Mouse (Mus musculus) lung, postnatal 4 days (tissue): ENCODE results near the gene Sp140.
"Not testable (repeated sequence)": the region's sequence is repeated elsewhere in the genome, so short reads cannot be mapped to it uniquely, and the experiment has no call there.

Source experiments
- DNase-seq, 2 experiments: peaks; one replicate each; pipeline ENCODE4 v3.0.0; 2021

The Sp140 gene

GRCm38 (mm10) chr1:85600078-85600477 lies at the start of gene Sp140:
Gene Sp140, plus strand, starts transcription at chr1:85600378.
- DNase-seq: not testable (repeated sequence)

DNA sequence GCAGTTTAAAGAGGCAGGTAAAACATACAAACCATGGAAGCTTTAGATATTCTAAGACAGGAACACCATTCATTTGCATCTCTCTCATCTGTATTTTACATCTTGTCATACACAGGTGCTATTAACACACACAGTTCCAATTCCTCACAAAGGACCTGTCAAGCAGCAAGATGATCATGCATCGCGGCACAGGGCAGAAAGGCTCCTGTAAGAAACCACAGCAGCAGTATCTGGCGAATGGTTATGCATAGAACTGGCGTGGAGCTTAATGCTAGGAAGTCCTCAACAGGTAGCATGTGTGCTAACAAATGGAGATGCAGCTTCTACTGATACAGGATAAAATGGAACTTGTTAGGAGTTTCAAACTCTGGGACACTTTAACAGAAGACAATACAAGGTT lies 44.9 kb upstream of the Sp140 start:
- DNase-seq: peak; percentile 32 to 46

DNA sequence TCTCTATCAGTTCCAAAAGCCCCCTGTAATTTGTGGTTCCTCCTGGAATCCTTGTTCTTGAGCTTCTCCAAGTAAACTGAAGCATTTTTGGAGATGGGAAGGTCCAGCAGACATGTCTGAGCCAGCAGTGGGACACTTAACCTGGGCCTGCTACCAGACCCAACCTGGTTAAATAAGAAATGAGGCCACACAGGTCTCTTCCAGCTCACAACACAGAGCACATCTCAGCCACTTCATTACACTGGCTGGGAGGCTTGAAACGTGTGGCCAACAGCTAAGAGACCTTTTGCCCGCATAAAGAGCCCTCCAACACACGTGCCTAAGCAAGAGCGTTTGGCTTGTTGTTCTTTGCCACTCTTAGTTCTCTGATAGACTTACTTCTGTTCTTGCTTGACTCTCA lies 26.6 kb upstream of the Sp140 start:
- DNase-seq: not testable (repeated sequence)

GRCm38 (mm10) chr1:85575376-85575775 lies 24.8 kb upstream of the Sp140 start, which contains the start of gene G530012D18Rik:
Gene G530012D18Rik, plus strand, starts transcription at chr1:85575676.
- not testable (repeated sequence) for DNase-seq

DNA sequence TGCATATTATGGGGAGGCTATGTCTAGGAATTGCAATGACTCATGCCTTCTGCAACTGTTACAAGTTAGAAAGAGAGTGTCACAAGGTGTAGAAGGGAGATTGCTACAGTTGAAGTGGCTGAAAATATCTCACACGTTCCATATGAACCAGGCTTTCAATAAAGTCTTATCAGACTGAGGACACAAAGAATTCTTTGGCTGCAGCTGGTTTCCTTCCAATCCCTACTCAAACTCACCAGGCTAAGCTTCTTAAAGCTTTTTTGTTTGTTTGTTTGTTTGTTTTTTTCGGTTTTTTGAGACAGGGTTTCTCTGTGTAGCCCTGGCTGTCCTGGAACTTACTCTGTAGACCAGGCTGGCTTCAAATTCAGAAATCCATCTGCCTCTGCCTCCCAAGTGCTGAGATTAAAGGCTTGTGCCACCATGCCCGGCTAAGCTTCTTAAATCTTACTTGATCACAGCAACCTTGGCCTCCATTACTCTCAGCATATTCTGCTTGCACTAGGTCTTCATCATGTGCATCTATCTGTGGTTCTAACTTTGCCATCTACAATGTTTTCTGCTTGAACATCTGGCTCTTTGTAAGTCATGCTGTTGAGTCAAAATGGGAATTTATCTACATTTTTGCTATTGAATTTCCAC lies 21.7 kb upstream of the Sp140 start:
- DNase-seq: not testable (repeated sequence)

- not testable (repeated sequence) for DNase-seq
These were observed 20.7 kb upstream of the Sp140 start for GRCm38 (mm10) chr1:85579199-85580147.

GRCm38 (mm10) chr1:85580148-85580534 lies 20.0 kb upstream of the Sp140 start:
- not testable (repeated sequence) for DNase-seq

DNA sequence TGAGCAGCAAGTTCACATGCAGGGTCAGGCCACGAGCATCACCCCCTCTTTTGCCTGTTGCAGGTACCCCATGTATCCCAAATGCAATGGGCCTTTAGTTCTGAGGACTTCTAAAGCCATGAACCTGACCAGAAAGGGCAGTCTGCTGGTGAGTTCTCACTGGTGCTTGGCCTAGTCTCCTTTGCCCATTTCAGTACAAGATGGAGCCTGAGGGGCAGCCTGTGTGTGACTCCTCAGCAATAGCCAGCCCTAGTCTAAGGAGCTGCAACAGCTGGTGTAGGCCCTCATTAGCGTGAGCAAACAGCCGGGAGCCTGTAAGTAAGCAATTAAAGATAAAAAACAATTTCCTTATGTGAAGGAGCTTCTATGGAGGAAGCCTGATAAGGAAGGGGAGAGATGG lies 19.6 kb upstream of the Sp140 start:
- not testable (repeated sequence) for DNase-seq

- DNase-seq: not testable (repeated sequence)
These were observed 18.7 kb upstream of the Sp140 start for GRCm38 (mm10) chr1:85581518-85581917.

GRCm38 (mm10) chr1:85588697-85589096 lies 11.5 kb upstream of the Sp140 start:
- DNase-seq: not testable (repeated sequence)

GRCm38 (mm10) chr1:85592526-85592925 lies 7.7 kb upstream of the Sp140 start:
- not testable (repeated sequence) for DNase-seq

GRCm38 (mm10) chr1:85598271-85599012 lies 1.7 kb upstream of the Sp140 start, which contains the start of gene Sp110:
Gene Sp110, minus strand, starts transcription at chr1:85598817.
- DNase-seq: not testable (repeated sequence)

- DNase-seq: peak; percentile 55 to 56
These were observed 616 bp downstream of the Sp140 start for GRCm38 (mm10) chr1:85600794-85601193.

- DNase-seq: peak in 1 of 2 experiments; percentile 3
These were observed 4.2 kb downstream of the Sp140 start for GRCm38 (mm10) chr1:85604341-85604740.

DNA sequence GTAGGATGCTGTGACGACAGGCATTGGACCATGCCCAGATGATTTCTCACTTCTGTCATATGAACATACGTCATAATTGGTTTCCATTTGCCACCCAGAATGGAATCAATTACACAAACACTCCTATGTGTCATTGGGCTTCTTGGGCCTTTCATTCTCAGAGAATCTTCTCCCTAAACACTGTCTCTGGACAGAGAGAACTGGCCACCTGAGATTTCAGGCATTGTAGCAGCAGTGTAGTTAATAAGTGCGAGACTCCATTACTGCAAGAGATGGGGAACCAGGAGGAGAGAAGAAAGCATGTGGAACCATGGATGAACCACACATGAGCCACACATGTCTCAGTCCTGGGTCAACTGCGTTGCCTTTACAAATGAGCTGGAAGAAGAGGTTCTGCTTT lies 8.2 kb downstream of the Sp140 start:
- DNase-seq: peak in 1 of 2 experiments; percentile 2

GRCm38 (mm10) chr1:85610581-85610980 lies 10.4 kb downstream of the Sp140 start:
- not testable (repeated sequence) for DNase-seq

DNA sequence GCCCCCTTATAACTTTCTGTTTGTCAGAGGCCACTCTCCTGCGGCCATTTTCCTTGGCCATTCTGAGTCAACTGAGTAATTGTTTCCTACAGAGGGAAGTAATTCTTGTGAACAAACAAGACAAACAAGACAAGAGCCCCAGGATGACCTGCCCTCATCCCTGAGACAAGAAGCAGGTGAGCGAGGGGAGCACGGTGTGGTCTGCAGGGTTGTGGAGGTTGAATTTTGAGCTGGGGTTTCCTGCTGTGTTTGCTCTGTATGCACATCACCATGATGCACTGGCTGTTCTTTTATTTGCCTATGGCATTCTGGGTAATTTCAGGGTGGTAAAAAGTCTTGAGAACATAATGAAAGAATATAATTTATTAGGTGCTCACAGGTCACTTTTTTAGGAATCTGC lies 14.9 kb downstream of the Sp140 start:
- not testable (repeated sequence) for DNase-seq

DNA sequence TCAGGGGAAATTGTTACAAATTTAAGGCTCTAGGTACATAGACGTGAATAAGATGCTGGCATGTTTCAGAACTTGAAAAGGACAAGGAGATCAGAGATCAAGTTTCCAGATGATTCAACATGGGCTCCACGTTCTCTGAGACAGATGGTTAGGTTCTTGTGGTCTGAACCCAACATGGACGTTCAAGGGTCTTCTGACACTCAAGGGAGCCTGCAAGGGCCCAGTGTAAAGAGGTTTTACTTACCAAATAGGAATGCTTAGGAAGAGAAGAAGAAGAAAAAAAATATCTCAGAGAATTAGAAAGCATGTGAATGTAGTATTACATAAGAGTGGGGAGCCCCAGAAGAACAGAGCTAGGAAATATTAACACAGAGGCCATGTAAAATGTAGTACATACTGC lies 15.6 kb downstream of the Sp140 start:
- not testable (repeated sequence) for DNase-seq

DNA sequence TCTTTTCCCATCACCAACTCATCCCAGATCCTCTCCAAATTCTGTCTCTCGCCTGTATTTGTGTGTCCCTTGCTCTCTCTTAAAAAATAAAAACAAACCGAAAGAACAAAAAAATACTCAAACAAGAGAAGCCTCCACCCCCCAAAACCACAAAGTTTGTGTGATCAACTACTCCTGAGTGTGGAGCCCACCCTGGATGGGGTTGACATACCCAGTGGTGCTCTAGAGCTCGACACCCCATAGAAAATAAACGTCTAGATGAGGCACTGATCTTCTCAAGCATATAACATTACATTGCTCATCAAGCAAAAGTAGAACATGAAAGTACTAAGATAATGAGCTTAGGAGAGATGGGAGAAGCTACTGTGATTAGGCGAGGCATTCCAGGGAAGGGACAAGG lies 17.0 kb downstream of the Sp140 start:
- DNase-seq: not testable (repeated sequence)

GRCm38 (mm10) chr1:85618689-85619088 lies 18.5 kb downstream of the Sp140 start:
- not testable (repeated sequence) for DNase-seq

GRCm38 (mm10) chr1:85636936-85637335 lies 36.8 kb downstream of the Sp140 start:
- not testable (repeated sequence) for DNase-seq

DNA sequence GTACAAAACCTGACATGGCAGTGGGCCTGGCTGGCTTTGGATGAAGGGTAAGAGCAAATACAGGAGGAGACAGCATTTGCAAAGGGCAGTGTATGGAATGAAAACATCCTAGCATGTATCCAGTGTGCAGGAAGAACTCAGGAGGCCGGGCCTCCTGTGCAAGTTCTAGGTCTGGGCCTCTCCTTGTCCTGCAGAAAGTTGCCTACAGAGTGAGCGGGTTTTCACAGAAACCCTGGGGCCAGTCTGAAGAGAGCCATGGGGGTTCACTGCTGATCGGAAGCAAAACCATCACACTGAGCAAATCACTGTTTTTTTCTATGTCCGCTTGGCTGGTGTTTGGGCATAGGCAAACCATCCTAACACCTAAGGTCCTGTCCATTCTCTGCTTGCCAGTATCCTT lies 38.0 kb downstream of the Sp140 start:
- peak in 1 of 2 experiments; percentile 34 for DNase-seq

GRCm38 (mm10) chr1:85649881-85650280 lies 49.7 kb downstream of the Sp140 start, which contains the start of gene Sp100:
Gene Sp100, plus strand, starts transcription at chr1:85649988.
- peak; percentile 23 to 25 for DNase-seq
